Mouse (Mus musculus): ENCODE data around the gene Ubr1. TPM values are rescaled to one million over a fixed set of nuclear protein-coding genes. Genes with fewer than 3 reads are reported as not detected.

Gene Ubr1
- total RNA-seq, 2 experiments from 2014 or later, result 27.4 to 27.5 TPM

GRCm38 (mm10) chr2:120850424-120851082 is 120.0 kb downstream of the Ubr1 start, which contains the start of gene Ttbk2:
Gene Ttbk2 (minus strand): TSS chr2:120850604.
- peak; percentile 99 for DNase-seq

- DNase-seq, result peak; percentile 53
Measured at GRCm38 (mm10) chr2:120849449-120850423, 120.8 kb downstream of the Ubr1 start, which contains the start of gene Cdan1. Gene Cdan1 (minus strand): TSS chr2:120850128.

GRCm38 (mm10) chr2:120845280-120845679 is 125.2 kb downstream of the Ubr1 start:
- no peak for DNase-seq

- DNase-seq, result no peak
Measured at GRCm38 (mm10) chr2:120843990-120844389, 126.5 kb downstream of the Ubr1 start.

- DNase-seq, result no peak
Measured at GRCm38 (mm10) chr2:120841211-120841610, 129.3 kb downstream of the Ubr1 start.

DNA sequence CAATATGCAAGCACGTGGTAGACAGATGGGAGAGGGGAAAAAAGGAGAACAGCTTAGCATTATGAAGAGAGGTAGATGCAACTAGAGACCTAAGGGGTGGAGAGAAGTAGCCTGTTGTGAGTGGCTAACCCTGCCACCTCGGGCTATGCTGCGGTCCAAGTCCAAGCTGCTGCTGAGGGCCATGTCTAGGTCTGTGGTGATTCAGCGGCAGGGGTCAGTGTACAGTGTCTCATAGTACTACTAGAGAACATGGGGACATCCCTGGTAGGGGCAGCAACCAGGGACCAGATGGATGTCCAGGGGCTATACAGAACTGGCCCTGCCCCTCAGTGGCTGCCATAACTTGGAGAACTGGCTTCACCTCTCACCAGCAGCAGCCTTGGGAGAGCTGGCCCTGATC is 135.3 kb downstream of the Ubr1 start:
- no peak for DNase-seq

GRCm38 (mm10) chr2:120826936-120827638 is 143.4 kb downstream of the Ubr1 start:
- DNase-seq, result no peak

Small RNA genes within 50 kb of the gene (microRNA-seq; reads per million reads assigned to microRNA genes)
- 0 to 0.69 reads per million in 2 experiments for gene Gm44325

Other genes starting within 250 kb of the Ubr1 start
- gene Cdan1, start 120.6 kb downstream of the Ubr1 start, total RNA-seq (2021), result 10 to 100 TPM; 30.1 to 32.9 TPM
- 10 to 100 TPM; 17.2 to 18.3 TPM for gene Ttbk2, start 120.1 kb downstream of the Ubr1 start, total RNA-seq (2021)
- gene Tmem62, start 6.3 kb upstream of the Ubr1 start, total RNA-seq (2021), result 1 to 10 TPM; 1.8 to 2.3 TPM
- gene Ccndbp1, start 37.7 kb upstream of the Ubr1 start, total RNA-seq (2021), result 10 to 100 TPM; 26.1 to 29.3 TPM
- under 1 TPM; 0.48 to 0.61 TPM for gene Epb42, start 66.4 kb upstream of the Ubr1 start, total RNA-seq (2021)
- not detected for gene Tgm5, start 115.1 kb upstream of the Ubr1 start, total RNA-seq (2021)
- gene Tgm7, start 139.1 kb upstream of the Ubr1 start, total RNA-seq (2021), result not detected
- gene Adal, start 169.7 kb upstream of the Ubr1 start, total RNA-seq (2021), result 10 to 100 TPM; 11.8 to 12.3 TPM
- 10 to 100 TPM; 11.2 to 14.3 TPM for gene Lcmt2, start 169.9 kb upstream of the Ubr1 start, total RNA-seq (2021)
- gene Tubgcp4, start 199.9 kb upstream of the Ubr1 start, total RNA-seq (2021), result 10 to 100 TPM; 23.5 to 23.8 TPM
- gene Zscan29, start 200.4 kb upstream of the Ubr1 start, total RNA-seq (2021), result 1 to 10 TPM; 7.6 to 8.3 TPM

Data from heart, postnatal 4 days (tissue).